Mouse (Mus musculus) retina, postnatal 7 days (tissue): Measurements from ENCODE around the gene Ptpn13.
A peak's percentile ranks its signal among the peaks of the same experiment; 100 is the strongest.

Source experiments
- DNase-seq: peaks from one replicate; pipeline ENCODE4 v3.0.0-alpha.2; 2012; ENCODE audit warnings: low read depth, low spot score

Ptpn13 gene

GRCm38 (mm10) chr5:103517641-103518040 lies 92.6 kb downstream of the Ptpn13 start:
- DNase-seq: no peak

GRCm38 (mm10) chr5:103518797-103519468 lies 93.9 kb downstream of the Ptpn13 start:
- DNase-seq: no peak

- no peak for DNase-seq
Measured at GRCm38 (mm10) chr5:103522371-103522770, 97.4 kb downstream of the Ptpn13 start.

- no peak for DNase-seq
Measured at GRCm38 (mm10) chr5:103526668-103527436, 101.9 kb downstream of the Ptpn13 start.

- DNase-seq: no peak
Measured at GRCm38 (mm10) chr5:103527437-103527718, 102.4 kb downstream of the Ptpn13 start.

- no peak for DNase-seq
Measured at GRCm38 (mm10) chr5:103530214-103530613, 105.2 kb downstream of the Ptpn13 start.

GRCm38 (mm10) chr5:103532841-103533390 lies 107.9 kb downstream of the Ptpn13 start:
- no peak for DNase-seq

- DNase-seq: no peak
Measured at GRCm38 (mm10) chr5:103534454-103534853, 109.5 kb downstream of the Ptpn13 start.

GRCm38 (mm10) chr5:103537429-103537828 lies 112.4 kb downstream of the Ptpn13 start:
- no peak for DNase-seq

- DNase-seq: no peak
Measured at GRCm38 (mm10) chr5:103540612-103541011, 115.6 kb downstream of the Ptpn13 start.

GRCm38 (mm10) chr5:103541136-103541535 lies 116.1 kb downstream of the Ptpn13 start:
- DNase-seq: no peak

GRCm38 (mm10) chr5:103541542-103541941 lies 116.5 kb downstream of the Ptpn13 start:
- no peak for DNase-seq

- DNase-seq: no peak
Measured at GRCm38 (mm10) chr5:103545381-103546000, 120.5 kb downstream of the Ptpn13 start.

- no peak for DNase-seq
Measured at GRCm38 (mm10) chr5:103554769-103555168, 129.8 kb downstream of the Ptpn13 start.

- no peak for DNase-seq
Measured at GRCm38 (mm10) chr5:103560546-103560945, 135.6 kb downstream of the Ptpn13 start.

- DNase-seq: no peak
Measured at GRCm38 (mm10) chr5:103568034-103568433, 143.0 kb downstream of the Ptpn13 start.

GRCm38 (mm10) chr5:103569446-103569845 lies 144.5 kb downstream of the Ptpn13 start:
- DNase-seq: no peak

- DNase-seq: peak; percentile 8
Measured at GRCm38 (mm10) chr5:103579680-103580420, 154.9 kb downstream of the Ptpn13 start.

GRCm38 (mm10) chr5:103587219-103587618 lies 162.2 kb downstream of the Ptpn13 start:
- no peak for DNase-seq

GRCm38 (mm10) chr5:103591846-103592245 lies 166.9 kb downstream of the Ptpn13 start:
- no peak for DNase-seq

GRCm38 (mm10) chr5:103592706-103593105 lies 167.7 kb downstream of the Ptpn13 start:
- DNase-seq: no peak

- DNase-seq: no peak
Measured at GRCm38 (mm10) chr5:103593575-103593974, 168.6 kb downstream of the Ptpn13 start.
